Mouse (Mus musculus) T-helper 2 cell (primary cell): Measurements from ENCODE around the gene Tmem106b.

Experiments used
- in situ Hi-C: fragments of 300-600 bp; cut with MboI, MseI; formaldehyde crosslinking; loops from one replicate; pipeline ENCODE4 v1.15.1; 2025; ENCODE audit warnings: high pct_unique_total_duplicates

Tmem106b gene

GRCm38 (mm10) chr6:13069302-13070146 is at the start of gene Tmem106b:
Tmem106b (plus strand) TSS chr6:13069759.
- in situ Hi-C loops, result loop anchor here (10.0 to 25.0 kb wide), 2 partner anchors 535 to 768 kb away; partner anchors contain the start of genes Gpr85 and Tmem168

- in situ Hi-C loops, result no loop called here
Observed at GRCm38 (mm10) chr6:13021245-13022100, 48.1 kb upstream of the Tmem106b start.

- in situ Hi-C loops, result no loop called here
Observed at GRCm38 (mm10) chr6:13030558-13030957, 39.0 kb upstream of the Tmem106b start.

- in situ Hi-C loops, result no loop called here
Observed at GRCm38 (mm10) chr6:13030961-13031360, 38.6 kb upstream of the Tmem106b start.

- in situ Hi-C loops, result loop anchor here (25.0 kb wide), 1 partner anchor 785 kb away; the partner anchor contains the start of gene Gpr85
Observed at GRCm38 (mm10) chr6:13052408-13053200, 17.0 kb upstream of the Tmem106b start.

- in situ Hi-C loops, result loop anchor here (10.0 to 25.0 kb wide), 2 partner anchors 543 to 776 kb away; partner anchors contain the start of genes Gpr85 and Tmem168
Observed at GRCm38 (mm10) chr6:13061276-13062039, 8.1 kb upstream of the Tmem106b start.

- in situ Hi-C loops, result loop anchor here (10.0 to 25.0 kb wide), 2 partner anchors 543 to 775 kb away; partner anchors contain the start of genes Gpr85 and Tmem168
Observed at GRCm38 (mm10) chr6:13062063-13062462, 7.5 kb upstream of the Tmem106b start.

GRCm38 (mm10) chr6:13062691-13063255 is 6.8 kb upstream of the Tmem106b start:
- in situ Hi-C loops, result loop anchor here (10.0 to 25.0 kb wide), 2 partner anchors 542 to 775 kb away; partner anchors contain the start of genes Gpr85 and Tmem168

GRCm38 (mm10) chr6:13070147-13070425 is 527 bp downstream of the Tmem106b start:
- in situ Hi-C loops, result loop anchor here (25.0 kb wide), 1 partner anchor 767 kb away; the partner anchor contains the start of gene Gpr85

GRCm38 (mm10) chr6:13070485-13070884 is 926 bp downstream of the Tmem106b start:
- in situ Hi-C loops, result loop anchor here (25.0 kb wide), 1 partner anchor 767 kb away; the partner anchor contains the start of gene Gpr85

GRCm38 (mm10) chr6:13073036-13073435 is 3.5 kb downstream of the Tmem106b start:
- in situ Hi-C loops, result loop anchor here (25.0 kb wide), 1 partner anchor 764 kb away; the partner anchor contains the start of gene Gpr85

- in situ Hi-C loops, result loop anchor here (25.0 kb wide), 1 partner anchor 763 kb away; the partner anchor contains the start of gene Gpr85
Observed at GRCm38 (mm10) chr6:13073876-13074275, 4.3 kb downstream of the Tmem106b start.

GRCm38 (mm10) chr6:13082881-13083280 is 13.3 kb downstream of the Tmem106b start:
- in situ Hi-C loops, result no loop called here

- in situ Hi-C loops, result no loop called here
Observed at GRCm38 (mm10) chr6:13096656-13097435, 27.3 kb downstream of the Tmem106b start.

GRCm38 (mm10) chr6:13100137-13100536 is 30.6 kb downstream of the Tmem106b start:
- in situ Hi-C loops, result no loop called here

- in situ Hi-C loops, result no loop called here
Observed at GRCm38 (mm10) chr6:13108662-13109061, 39.1 kb downstream of the Tmem106b start.

- in situ Hi-C loops, result no loop called here
Observed at GRCm38 (mm10) chr6:13137255-13137654, 67.7 kb downstream of the Tmem106b start.
